Mouse (Mus musculus): ENCODE measurements around the gene Mrps9.
A peak's percentile ranks its signal among the peaks of the same experiment; 100 is the strongest.
"Not testable (repeated sequence)": the region's sequence is repeated elsewhere in the genome, so short reads cannot be mapped to it uniquely, and the experiment has no call there.

Mrps9 gene

GRCm38 (mm10) chr1:42850663-42851397, at the start of gene Mrps9:
Gene Mrps9, plus strand, starts transcription at chr1:42851233.
- peak; percentile 98 for DNase-seq

DNA sequence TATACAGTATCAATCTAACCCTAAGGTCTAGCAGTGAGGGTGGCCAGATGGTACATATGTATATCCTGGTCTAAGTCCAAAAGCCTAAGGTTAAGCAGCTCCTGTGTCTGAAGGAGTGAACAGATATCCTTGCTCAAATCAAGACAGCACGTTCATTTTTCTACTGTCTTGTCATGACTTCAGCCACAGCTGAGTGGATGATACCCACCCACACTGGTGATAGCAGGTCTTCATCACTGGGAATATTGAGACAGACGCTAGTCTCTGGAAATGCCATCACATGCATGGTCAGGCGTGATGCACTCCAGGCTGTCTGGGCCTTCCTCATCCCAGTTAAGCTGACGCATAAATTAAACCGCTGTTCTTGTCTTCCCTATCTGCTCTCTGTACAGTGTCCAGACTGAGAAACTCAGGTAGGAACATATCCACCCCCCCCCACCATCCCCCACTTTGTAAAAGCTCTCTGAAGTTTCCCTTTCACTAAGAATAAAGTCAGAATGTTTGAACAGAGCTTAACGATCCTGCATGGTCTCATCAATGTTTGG, 37.7 kb upstream of the Mrps9 start:
- no peak for DNase-seq

DNA sequence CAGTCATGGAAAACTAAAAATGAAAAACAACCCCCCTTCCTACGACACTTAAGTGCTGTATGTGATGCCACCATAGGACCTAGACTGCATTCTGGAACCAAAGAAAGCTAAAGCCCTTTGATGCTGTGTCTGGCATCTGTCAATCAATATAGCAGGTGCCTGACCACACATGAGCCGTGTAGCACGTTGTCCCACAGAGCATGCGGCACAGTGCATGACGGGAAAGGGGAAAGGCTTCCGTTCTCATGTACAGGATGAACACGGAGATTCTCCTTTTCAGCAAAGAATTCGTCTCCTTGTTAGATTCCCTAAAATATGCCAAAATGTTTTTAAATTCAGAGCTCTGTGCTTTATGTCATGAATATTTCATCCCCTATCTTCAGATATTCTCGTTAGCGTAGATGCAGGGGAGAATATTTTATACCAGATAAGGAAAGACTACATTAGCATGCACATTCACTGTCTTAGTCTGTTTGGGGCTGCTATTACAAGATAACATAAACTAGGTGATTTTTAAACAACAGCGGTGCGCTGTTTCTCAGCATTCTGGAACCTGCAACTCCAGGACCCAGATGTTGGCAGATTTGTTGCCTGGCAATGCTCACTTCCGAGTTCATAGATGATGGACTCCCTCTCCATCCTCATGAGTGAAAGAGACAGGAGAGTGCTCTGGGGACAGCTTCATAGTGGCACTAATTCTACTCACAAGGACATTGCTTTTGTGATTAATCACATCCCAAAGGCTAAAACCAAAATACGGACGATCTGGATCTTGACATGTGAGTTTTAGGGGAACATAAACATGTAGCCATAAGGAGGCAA, 36.0 kb upstream of the Mrps9 start:
- DNase-seq, result no peak

DNA sequence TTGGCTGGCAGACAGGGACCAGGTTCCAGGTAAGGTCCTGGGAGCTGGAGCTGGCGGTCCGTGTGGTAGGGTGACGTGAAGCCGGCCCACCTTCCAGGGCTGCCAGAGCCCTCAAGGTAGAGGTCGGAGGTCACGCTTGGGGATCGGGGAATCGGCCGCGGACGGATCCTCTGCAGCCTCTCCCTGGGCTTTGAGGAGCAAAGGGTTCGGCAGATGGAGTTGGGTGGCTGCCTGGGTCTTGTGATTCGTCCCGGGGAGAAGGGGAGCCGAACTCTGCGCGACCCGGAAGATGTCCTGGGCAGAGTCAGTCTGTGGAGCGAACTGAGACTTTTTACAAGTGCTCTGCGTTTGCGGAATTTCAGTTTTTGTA, 350 bp downstream of the Mrps9 start:
- DNase-seq, result peak; percentile 63

GRCm38 (mm10) chr1:42851810-42852209, 777 bp downstream of the Mrps9 start:
- peak; percentile 10 for DNase-seq

DNA sequence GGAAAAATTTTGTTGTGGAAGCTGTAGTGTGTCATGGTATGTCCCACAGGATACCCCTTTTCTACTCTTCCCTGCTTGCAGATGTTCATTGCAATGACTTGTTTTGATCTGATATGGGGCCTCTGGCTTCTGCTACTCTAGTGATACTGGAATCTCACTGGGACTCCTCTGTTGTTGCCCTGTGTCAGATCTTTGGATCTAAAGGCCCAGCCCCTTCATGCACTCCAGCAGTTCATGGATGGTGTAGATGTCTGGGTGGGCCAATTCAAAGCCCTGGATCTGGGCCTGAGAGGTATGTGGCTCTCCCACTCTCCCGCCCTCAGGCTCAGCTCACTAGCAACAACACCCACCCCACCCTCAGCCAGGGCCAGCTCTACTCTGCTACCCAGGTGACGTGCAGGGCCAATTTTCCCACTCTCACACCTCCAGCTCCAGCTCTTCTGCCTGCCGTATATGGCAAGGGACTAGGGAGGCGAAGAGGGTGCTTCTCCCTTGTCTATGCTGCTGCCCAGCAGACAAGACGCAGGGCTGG, 13.8 kb downstream of the Mrps9 start:
- DNase-seq, result no peak

- DNase-seq, result no peak
These were observed 14.4 kb downstream of the Mrps9 start for GRCm38 (mm10) chr1:42865336-42865939.

GRCm38 (mm10) chr1:42865986-42866385, 15.0 kb downstream of the Mrps9 start:
- no peak for DNase-seq

- DNase-seq, result no peak
These were observed 16.2 kb downstream of the Mrps9 start for GRCm38 (mm10) chr1:42867188-42867587.

DNA sequence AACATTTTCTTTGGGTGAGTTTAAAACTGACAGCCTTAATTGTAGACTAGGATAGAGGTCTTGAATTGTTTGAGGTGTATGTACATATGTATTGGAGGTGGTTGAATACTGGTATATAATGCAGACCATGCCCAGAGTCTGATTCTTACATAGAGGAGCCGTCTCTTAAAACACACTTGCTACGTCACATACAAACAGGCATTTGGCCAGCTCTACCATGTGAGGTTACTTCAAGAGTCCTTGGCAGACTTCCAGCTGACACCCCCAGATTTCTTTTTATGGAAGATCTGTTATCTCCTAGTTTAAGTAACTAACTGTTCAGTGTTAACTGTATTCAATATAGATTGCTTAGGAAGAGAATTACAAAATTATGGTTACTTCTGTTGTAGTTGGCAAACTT, 23.1 kb downstream of the Mrps9 start:
- DNase-seq, result no peak

GRCm38 (mm10) chr1:42875271-42875670, 24.2 kb downstream of the Mrps9 start:
- DNase-seq, result no peak

DNA sequence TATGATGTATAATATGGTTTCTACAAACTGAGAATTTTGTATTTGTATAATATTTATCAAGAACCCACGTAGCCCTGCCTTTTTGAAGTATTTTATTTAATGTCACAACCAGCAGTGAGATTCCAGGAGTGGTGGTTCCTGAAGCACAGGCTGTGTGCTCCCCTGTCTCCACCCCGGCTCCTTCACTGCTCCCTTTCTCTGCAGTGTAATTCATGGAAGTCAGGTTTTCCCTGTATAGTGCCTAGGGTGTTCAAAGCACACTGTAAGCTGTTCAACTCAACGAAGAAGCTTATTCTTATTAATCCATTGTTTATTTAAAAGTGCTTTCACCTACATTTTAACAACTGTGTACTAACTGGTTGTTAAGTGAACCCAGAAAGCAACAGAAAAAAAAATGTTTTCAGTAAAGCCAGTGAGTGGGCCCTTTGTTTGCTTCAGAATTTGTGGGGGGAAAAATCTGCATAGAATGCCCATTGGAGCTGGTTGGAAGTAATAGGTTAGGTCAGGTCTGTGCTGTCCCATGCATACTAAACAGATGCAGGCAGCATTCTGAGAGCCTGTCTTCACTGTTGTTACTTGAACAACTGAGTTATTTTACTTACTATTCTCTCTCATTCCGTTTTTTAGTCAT, 25.5 kb downstream of the Mrps9 start:
- no peak for DNase-seq

DNA sequence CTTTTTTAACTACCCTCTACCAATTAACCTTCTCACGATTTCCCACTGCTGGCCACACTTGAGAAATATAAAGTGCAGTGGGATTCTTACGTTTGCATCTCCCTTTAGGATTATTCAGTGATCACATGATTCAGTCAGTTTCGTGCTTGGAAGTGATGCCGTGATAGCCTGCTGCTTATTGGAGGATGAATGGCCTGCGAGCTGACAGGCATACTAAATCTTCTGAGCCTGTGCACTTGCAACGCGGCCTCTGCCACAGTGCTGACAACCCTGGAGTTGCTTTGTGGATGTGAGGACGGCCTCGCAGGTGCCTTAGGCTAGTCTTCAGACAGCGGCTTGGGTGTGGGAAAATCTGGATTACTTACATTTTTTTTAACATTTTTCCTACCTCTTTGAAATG, 26.2 kb downstream of the Mrps9 start:
- DNase-seq, result no peak

DNA sequence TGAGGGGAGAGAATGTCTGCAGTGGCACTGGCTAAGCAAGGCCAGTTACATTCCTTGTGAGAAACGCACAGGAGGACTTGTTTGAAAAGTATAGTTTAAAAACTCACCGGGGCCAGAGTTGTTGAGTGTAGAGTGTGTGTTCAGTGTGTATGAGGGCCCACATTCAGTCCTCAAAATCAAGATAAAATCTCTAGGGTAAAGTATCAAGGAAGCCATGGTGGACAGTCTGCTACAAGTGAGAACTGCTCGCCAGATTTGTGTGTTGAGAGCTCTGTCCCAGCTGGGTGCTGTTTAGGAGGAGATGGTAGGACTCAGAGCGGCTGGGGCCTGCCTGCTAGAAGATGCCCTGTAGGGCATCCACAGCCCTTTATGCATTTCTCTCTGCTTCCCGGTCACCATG, 27.8 kb downstream of the Mrps9 start:
- DNase-seq, result no peak

DNA sequence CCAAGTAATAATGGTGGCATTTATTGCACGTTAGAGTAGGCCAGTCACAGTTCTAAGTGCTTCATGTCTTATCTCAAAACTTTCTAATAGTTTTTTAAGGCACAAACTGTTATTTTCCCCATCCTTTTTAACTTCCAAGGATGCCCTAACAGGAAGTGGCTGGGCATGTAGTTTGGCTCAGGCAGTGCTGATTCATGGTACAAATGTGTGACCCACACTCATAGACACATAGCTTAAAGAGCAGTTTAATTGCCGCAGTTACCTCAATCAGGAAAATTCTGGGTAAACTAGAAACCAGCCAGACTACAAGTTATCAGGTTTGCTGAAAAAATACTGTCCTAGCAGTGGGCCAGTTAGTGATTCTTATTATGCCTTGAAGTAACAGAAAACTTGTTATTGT, 31.2 kb downstream of the Mrps9 start:
- DNase-seq, result no peak

GRCm38 (mm10) chr1:42883418-42883817, 32.4 kb downstream of the Mrps9 start:
- not testable (repeated sequence) for DNase-seq

- no peak for DNase-seq
These were observed 36.8 kb downstream of the Mrps9 start for GRCm38 (mm10) chr1:42887835-42888234.

DNA sequence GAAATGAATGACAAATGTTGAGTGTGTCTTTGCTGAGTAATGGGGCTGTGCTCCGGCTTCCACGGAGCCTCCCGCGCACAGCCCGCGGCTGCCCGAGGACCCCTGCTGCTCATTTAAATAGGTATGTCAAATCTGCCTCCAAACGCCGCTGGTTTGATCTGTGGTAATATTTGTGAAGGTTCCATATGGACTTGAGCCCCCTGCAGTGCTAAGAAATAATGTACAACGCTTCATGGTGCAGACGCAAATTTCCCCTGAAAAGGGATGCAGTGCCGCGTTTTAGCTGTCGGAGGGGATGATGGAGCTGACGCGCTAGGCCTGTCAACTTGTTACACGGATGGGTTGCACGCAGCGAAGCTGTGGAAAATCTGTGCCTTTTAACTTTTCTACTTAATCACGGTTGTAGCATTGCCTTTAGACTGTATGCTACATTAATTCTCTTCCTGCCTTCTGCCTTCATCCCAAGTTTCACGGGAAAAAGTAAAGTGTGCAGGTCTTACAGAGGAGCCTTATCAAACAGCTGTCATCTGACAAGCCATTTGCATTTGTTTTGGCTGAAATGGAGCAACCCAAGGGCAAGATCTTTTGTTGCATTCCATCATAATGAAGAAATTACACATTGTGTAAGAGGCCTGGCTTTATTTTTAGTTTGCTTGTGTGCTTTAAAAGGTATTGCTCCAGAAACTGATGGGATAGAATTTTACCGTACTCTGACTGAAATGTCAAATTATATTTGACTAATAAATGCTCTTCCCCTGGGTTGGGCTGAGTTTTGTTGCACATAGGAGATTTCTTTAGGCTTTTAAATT, 37.7 kb downstream of the Mrps9 start:
- DNase-seq, result no peak

- peak; percentile 33 for DNase-seq
These were observed 38.4 kb downstream of the Mrps9 start for GRCm38 (mm10) chr1:42889421-42889887.

DNA sequence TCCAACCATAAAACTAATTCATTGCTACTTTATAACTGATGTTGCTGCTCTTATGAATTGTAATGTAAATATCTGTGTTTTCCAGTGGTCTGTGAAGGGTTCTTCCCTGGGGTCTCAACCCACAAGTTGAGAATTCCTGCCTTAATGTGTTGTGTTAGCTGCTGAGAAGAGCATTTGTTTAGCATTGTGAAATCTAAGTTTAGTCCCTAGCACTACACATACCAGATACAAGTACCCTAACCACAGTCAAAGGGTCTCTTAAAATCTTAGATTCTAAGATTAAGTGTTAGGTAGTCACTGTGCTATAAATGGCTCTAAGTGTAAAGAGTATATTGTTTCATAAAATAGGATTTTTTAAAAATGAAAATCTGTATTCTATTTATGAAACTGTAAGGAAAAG, 43.7 kb downstream of the Mrps9 start:
- DNase-seq, result no peak

DNA sequence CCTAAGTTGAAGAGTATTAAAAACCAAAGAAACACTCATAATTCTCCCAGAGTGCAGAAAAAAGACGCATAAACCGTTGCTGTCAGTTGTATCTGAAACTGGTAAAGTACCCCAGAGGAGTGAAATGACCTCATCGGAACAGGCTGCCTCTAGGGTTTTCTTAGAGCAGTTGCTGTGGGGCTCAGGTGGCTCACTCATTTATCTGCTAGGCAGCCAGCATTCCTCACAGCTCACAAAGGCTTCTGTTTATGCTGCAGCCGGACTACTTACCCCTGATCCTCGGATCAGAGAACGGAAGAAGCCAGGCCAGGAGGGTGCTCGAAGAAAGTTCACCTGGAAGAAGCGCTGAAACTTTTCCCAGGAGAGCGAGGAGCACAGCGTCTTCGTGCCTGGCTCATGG, 54.1 kb downstream of the Mrps9 start:
- no peak for DNase-seq

GRCm38 (mm10) chr1:42906696-42907095, 55.7 kb downstream of the Mrps9 start:
- no peak for DNase-seq
